Mouse (Mus musculus): Measurements from ENCODE around the gene Obscn. TPM values are rescaled to one million over a fixed set of nuclear protein-coding genes. Genes with fewer than 3 reads are reported as not detected.
A peak's percentile ranks its signal among the peaks of the same experiment; 100 is the strongest.
"Not testable (repeated sequence)": the region's sequence is repeated elsewhere in the genome, so short reads cannot be mapped to it uniquely, and the experiment has no call there.

Gene Obscn
- polyA plus RNA-seq, 1 experiment, result 2.4 TPM

- peak overlapping the region; percentile 91 for H3K4me3 ChIP-seq (ENCODE audit: insufficient read depth, low read depth, low read length)
- H3K4me1 ChIP-seq (ENCODE audit: control insufficient read depth, insufficient read depth, insufficient read length, low read length), result peaks cover 8% of the 10 kb centered on the region; the same call in 1 of the 2 replicates
- no peak overlapping the region for H3K27ac ChIP-seq (replicated peaks; ENCODE audit: low read depth, low read length)
Observed at GRCm38 (mm10) chr11:58955868-58956257, 180.3 kb downstream of the Obscn start.

DNA sequence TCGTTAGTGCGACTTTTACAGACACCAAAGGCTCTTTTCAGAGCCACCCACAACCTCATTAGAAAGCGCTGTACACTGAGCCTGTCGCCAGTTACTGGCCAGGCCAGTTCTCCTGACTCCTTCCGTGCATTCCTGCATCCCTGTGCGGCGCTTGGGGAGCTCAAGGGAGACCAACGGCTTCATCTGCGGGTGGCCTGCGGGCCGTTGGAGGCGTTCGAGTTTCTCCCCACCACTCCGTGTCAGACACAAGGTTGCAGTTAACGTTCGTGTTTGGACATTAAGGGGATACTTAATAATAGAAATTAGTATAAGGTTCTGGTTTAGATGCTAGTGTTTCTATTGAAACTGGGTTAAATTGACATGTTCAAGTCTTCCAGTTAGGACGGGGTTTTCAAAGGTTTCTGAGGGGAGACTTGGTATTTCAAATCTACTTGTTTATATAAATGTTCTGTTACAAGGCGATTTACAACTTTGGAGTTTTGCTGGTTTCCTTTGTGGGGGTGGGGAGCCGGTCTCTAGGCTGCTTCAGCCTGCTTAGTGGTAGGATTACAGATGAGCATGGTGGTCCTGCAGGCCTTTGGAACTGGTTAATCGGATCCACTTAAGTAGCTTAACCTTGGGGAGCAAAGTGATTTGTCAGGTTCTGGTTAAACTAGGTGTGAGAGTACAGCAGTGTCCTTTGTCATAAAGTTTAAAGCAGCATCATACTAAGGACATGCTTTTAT, 180.9 kb downstream of the Obscn start:
- Histone ChIP-seq H3K4me1 (ENCODE audit: control insufficient read depth, insufficient read depth, insufficient read length, low read length) (peaks cover 8% of the 10 kb centered on the region; the same call in 1 of the 2 replicates), H3K4me3 (ENCODE audit: insufficient read depth, low read depth, low read length) (peak overlapping the region; percentile 91), H3K27ac (replicated peaks; ENCODE audit: low read depth, low read length) (peak overlapping the region; percentile 84)

DNA sequence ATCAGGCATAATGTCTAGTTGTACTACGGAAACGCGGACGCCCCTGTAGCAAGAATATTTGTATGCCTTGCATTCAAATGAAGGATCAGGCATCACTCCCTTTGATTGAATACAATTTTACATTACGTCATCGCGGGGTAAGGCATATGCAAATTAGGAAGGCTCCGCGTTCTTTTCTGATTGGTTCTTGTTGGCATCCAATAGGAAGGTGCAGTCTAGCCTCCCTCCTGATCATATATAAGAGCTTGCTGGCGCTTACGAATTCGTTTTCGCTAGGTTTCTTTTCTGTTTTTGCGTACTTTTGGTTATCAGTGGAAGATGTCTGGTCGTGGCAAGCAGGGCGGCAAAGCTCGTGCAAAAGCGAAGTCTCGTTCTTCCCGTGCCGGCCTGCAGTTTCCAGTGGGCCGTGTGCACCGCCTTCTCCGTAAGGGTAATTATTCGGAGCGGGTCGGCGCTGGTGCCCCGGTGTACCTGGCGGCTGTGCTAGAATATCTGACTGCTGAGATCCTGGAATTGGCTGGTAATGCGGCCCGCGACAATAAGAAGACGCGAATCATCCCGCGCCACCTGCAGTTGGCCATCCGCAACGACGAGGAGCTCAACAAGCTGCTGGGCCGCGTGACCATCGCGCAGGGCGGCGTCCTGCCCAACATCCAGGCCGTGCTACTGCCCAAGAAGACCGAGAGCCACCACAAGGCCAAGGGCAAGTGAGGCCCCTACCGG, 181.6 kb downstream of the Obscn start, which contains the start of the genes Hist3h2a and Trim17:
TSS of gene Hist3h2a (plus strand) at position 266 of the 723 bp plus-strand sequence.
TSS of gene Trim17 (plus strand) at position 266 of the 723 bp plus-strand sequence.
- peak within 1 kb of the TSS; percentile 84 for H3K27ac ChIP-seq (replicated peaks; ENCODE audit: low read depth, low read length)
- H3K4me1 ChIP-seq (ENCODE audit: control insufficient read depth, insufficient read depth, insufficient read length, low read length), result peaks cover 8% of the 10 kb centered on the region; the same call in 1 of the 2 replicates
- H3K4me3 ChIP-seq (ENCODE audit: insufficient read depth, low read depth, low read length), result peak within 1 kb of the TSS; percentile 91

GRCm38 (mm10) chr11:58954170-58954419, 182.1 kb downstream of the Obscn start:
- Histone ChIP-seq H3K27ac (replicated peaks; ENCODE audit: low read depth, low read length) (peak overlapping the region; percentile 76), H3K4me3 (ENCODE audit: insufficient read depth, low read depth, low read length) (peak overlapping the region; percentile 76)
- H3K4me1 ChIP-seq (ENCODE audit: control insufficient read depth, insufficient read depth, insufficient read length, low read length), result not testable (repeated sequence)

DNA sequence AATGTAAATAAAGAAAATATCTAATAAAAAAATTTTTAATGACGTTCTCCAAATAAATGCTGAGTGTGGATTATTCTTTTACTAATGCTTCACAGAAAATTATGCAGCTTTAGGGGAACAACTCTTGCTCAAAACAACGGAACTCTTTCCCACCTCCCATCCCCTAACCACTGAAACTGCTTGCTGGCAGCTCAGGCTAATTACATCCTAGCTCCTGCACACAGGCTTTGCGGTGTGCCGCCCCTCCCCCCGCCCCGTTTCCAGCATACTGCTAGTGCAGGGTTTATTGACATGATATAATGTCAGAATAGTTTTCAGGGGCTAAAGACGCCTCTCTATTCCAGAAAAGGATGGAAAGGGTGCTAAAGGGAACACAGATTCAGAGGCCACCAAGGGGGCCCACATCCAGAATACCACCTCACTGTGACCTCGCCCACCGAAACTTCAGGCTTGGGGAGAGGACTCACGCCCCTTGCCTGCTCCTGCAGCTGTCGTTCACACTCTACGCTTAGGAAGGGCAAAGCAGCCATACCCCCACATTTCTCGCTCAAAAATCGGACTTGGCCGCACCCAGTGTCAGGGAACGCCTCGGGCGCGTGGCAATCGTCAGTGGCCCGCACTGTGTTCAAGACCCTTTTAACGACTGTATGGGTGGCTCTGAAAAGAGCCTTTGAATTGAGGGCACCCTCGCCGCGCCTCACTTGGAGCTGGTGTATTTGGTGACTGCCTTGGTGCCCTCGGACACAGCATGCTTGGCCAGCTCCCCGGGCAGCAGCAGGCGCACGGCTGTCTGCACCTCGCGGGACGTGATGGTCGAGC, 182.6 kb downstream of the Obscn start:
- peaks cover 8% of the 10 kb centered on the region; the same call in 1 of the 2 replicates for H3K4me1 ChIP-seq (ENCODE audit: control insufficient read depth, insufficient read depth, insufficient read length, low read length)
- H3K27ac ChIP-seq (replicated peaks; ENCODE audit: low read depth, low read length), result 0 out of 2 replicates have a peak overlapping the region, but pooled peaks have one; percentile 30
- peak overlapping the region; percentile 76 for H3K4me3 ChIP-seq (ENCODE audit: insufficient read depth, low read depth, low read length)

- H3K4me3 ChIP-seq (ENCODE audit: insufficient read depth, low read depth, low read length), result no peak overlapping the region
- H3K27ac ChIP-seq (replicated peaks; ENCODE audit: low read depth, low read length), result no peak overlapping the region
- H3K4me1 ChIP-seq (ENCODE audit: control insufficient read depth, insufficient read depth, insufficient read length, low read length), result peaks cover 2% of the 10 kb centered on the region; the same call in 1 of the 2 replicates
Observed at GRCm38 (mm10) chr11:58951210-58951609, 185.0 kb downstream of the Obscn start.

DNA sequence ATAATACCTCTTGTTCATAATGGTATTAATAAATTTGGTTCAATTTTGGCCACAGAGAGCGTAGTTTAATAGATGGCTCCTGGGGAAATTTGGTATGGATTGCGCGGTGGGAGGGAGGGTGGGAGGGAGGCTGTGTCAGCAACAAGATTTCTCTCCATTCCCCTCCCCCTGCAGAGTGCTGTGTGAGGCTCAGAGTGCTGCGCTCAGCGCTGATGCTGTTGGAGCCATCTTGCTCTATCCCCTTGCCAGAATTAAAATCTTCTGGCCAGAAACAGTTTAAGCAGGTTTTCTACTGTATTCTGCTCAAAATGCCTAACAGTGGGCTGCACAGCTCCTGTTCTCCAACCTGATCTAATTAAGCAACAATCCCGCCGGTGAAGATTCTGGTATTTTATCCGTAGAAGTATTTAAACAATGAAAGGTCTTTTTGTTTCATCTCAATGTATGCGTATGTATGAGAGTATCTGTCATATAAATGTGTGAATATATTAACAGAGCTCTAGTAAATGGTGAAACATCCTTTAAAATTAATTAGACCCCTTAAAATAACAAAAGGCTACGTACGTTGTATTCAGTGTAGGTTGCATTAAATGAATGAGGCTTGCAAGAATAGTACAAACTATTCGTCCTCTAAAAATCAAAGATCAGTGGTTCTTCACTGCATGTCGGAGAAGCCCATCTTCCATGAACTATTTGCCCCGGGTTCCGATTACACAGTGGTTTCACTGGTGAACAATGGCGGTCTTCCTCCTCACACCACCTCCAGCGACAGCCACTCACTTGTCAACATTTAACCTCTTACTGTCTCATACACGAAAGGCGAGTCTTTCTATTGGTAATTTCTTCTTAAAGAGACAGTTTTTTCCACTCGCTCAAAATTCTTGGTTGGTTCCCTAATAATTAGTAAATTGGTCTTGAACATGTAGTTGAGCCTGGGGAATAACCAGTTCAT, 186.4 kb downstream of the Obscn start:
- H3K27ac ChIP-seq (replicated peaks; ENCODE audit: low read depth, low read length), result no peak overlapping the region
- H3K4me3 ChIP-seq (ENCODE audit: insufficient read depth, low read depth, low read length), result no peak overlapping the region
- H3K4me1 ChIP-seq (ENCODE audit: control insufficient read depth, insufficient read depth, insufficient read length, low read length), result peaks cover 2% of the 10 kb centered on the region; the same call in 1 of the 2 replicates

- 0 out of 2 replicates have a peak within 1 kb of the TSS, but pooled peaks have one; percentile 4 for H3K27ac ChIP-seq (replicated peaks; ENCODE audit: low read depth, low read length)
- H3K4me3 ChIP-seq (ENCODE audit: insufficient read depth, low read depth, low read length), result peak within 1 kb of the TSS; percentile 46
Observed at GRCm38 (mm10) chr11:58948542-58949479, 187.4 kb downstream of the Obscn start, which contains the start of gene Hist3h2ba. Hist3h2ba (plus strand) TSS chr11:58948920.

DNA sequence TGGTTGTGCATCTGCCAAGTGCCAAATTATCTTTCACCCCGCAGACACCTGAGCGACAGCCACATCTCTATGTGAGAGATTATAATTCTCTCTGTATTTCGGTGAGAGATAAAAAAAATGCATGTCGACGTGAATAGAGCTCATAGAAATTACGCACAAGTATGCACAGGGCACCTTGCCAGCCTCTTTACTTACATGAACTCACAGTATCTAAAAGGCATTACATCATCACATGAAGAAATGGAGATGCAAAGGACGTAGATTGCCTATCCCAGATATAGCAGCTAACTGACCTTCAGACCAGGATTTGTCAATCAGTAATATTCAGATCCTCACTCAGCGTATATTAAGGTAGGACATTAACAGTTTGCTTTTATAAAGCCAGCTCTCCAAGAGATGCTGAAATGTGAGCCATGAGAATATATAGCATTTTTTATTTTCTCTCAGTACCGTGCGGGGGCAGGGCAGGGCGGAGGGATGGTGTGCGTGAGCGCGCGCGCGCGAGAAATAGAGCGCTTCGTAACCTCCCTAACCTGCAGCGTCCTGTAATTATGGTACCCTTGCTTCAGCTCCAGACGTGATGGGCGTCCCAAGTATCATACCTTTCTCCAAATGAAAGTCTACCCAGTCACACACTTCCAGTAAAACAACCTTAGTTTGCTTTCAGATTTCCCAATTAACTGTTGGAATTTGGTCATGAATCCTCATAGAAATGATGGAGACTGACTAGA, 188.2 kb downstream of the Obscn start:
- Histone ChIP-seq H3K27ac (replicated peaks; ENCODE audit: low read depth, low read length) (no peak overlapping the region), H3K4me3 (ENCODE audit: insufficient read depth, low read depth, low read length) (peak overlapping the region; percentile 46), H3K4me1 (ENCODE audit: control insufficient read depth, insufficient read depth, insufficient read length, low read length) (peaks cover 2% of the 10 kb centered on the region; the same call in 1 of the 2 replicates)

More at GRCm38 (mm10) chr11:58948542-58949479, 187.4 kb downstream of the Obscn start, which contains the start of gene Hist3h2ba:
- peaks cover 2% of the 10 kb centered on the region; the same call in 1 of the 2 replicates for H3K4me1 ChIP-seq (ENCODE audit: control insufficient read depth, insufficient read depth, insufficient read length, low read length)

DNA sequence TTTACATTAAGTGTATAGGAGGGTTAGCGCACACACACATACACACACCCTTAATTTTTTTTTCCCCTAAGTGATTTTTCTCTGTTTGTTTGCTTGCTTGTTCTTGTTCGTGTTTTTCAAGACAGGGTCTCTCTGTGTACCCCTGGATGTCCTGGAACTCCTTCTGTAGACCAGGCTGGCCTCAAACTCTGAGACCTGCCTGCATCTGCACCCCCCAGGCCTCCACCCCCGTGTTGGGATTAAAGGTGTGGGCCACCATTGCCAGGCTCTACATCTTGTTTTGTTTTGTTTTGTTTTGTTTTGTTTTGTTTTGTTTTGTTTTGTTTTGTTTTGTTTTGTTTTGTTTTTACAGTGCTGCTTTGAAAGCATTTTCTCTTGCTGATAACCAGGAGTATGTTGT, 188.9 kb downstream of the Obscn start:
- no peak overlapping the region for H3K27ac ChIP-seq (replicated peaks; ENCODE audit: low read depth, low read length)
- H3K4me1 ChIP-seq (ENCODE audit: control insufficient read depth, insufficient read depth, insufficient read length, low read length), result peaks cover 2% of the 10 kb centered on the region; the same call in 1 of the 2 replicates
- H3K4me3 ChIP-seq (ENCODE audit: insufficient read depth, low read depth, low read length), result no peak overlapping the region
